Mouse (Mus musculus) hindbrain, embryonic 11.5 days (tissue): Measurements from ENCODE around the gene Parp16. TPM values are rescaled to one million over a fixed set of nuclear protein-coding genes. Genes with fewer than 3 reads are reported as not detected.

ENCODE experiments used
- ATAC-seq: fragments of 200-750 bp; cut with Nextera tagmentation; 2 replicates; pipeline ENCODE4 v1.8.0; 2017; ENCODE audit warnings: mild to moderate bottlenecking, moderate TSS enrichment, moderate library complexity; ENCODE audit not compliant: low FRiP score
- DNase-seq: peaks from one replicate; pipeline ENCODE4 v3.0.0-alpha.2; 2015; ENCODE audit warnings: low spot score
- H3K27ac ChIP-seq: fragments of 300-500 bp; sonication (generic); 2 replicates; pipeline ENCODE4 v1.5.1; 2014; ENCODE audit warnings: mild to moderate bottlenecking, low read depth, low read length
- H3K27me3 ChIP-seq: fragments of 300-500 bp; sonication (generic); 2 replicates; pipeline ENCODE4 v1.6.1; 2014; ENCODE audit warnings: mild to moderate bottlenecking, low read length, moderate library complexity, mixed read lengths; ENCODE audit not compliant: control insufficient read depth, insufficient read depth
- H3K36me3 ChIP-seq: fragments of 300-500 bp; sonication (generic); 2 replicates; pipeline ENCODE4 v1.6.1; 2014; ENCODE audit warnings: mild to moderate bottlenecking, low read length, moderate library complexity, mixed read lengths; ENCODE audit not compliant: control insufficient read depth, insufficient read depth
- H3K4me1 ChIP-seq: fragments of 300-500 bp; sonication (generic); replicated peaks from 2 replicates; pipeline ENCODE4 v1.6.1; 2014; ENCODE audit warnings: low read length, mixed read lengths; ENCODE audit not compliant: control insufficient read depth, insufficient read depth
- H3K4me2 ChIP-seq: fragments of 300-500 bp; sonication (generic); replicated peaks from 2 replicates; pipeline ENCODE4 v1.6.1; 2014; ENCODE audit warnings: mild to moderate bottlenecking, low read depth, low read length
- H3K4me3 ChIP-seq: fragments of 300-500 bp; sonication (generic); 2 replicates; pipeline ENCODE4 v1.5.1; 2014; ENCODE audit warnings: low read depth, low read length
- H3K9ac ChIP-seq: fragments of 300-500 bp; sonication (generic); 2 replicates; pipeline ENCODE4 v1.6.1; 2014; ENCODE audit warnings: low read depth, low read length
- H3K9me3 ChIP-seq: fragments of 300-500 bp; sonication (generic); 2 replicates; pipeline ENCODE4 v1.6.1; 2016; ENCODE audit warnings: low read length; ENCODE audit not compliant: control insufficient read depth
- WGBS: fragments of 180-500 bp; shearing (Covaris S2); extraction: QIAGEN DNeasy Blood & Tissue Kit; methylation state at CpG from one replicate; pipeline ENCODE4 v1.1.7; 2014; 5-methylcytosine and 5-hydroxymethylcytosine counted together
- polyA plus RNA-seq: library from polyadenylated mRNA; unstranded; fragments of >200 nt; fragmentation: Nextera tagmentation; extraction: Ambion mirVana; gene quantifications from 2 replicates; pipeline ENCODE4 v1.2.1, GENCODE M21; 2014

The Parp16 gene
- polyA plus RNA-seq, 1 experiment from 2014 or later, result 6.5 TPM

DNA sequence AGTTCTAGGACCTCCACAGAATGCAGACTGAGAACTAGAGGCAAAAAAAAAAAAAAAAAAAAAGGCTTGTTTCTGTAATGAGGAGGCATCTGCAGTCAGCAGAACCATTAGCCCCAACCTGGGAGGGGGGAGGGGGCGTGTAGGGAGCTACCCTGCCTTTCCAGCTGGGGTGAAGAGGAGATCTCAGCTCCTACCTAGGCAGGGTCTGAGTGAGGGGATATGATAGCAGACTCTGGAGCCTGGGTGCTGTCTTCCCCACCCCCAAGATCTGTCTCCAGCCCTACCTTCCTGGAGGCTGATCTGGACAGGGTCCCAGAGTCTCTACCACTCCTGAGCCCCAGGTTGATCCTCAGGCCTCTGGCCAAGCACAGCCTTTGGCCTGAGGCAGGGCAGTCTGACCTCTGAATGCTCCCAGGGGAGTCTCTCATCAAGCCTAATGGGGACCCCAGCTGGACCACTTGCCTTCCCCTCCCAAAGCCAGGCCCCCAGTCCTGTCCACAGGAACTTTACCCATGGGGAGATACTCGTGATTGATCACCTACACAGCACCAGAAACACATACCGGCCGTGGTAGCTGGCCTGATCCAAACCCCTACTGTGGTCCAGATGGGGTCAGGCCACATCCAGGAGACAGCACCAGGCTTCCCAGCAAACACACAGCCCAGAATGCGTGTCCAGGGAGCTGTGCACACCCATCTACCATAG lies 19.8 kb upstream of the Parp16 start:
- peak; percentile 58 for ATAC-seq
- Histone ChIP-seq H3K9me3 (no peaks in the 10 kb centered on the region), H3K4me3 (no peak overlapping the region), H3K4me2 (peak overlapping the region; percentile 8; the same call in 1 of the 2 replicates), H3K27ac (peak overlapping the region; percentile 98), H3K4me1 (peaks cover 44% of the 10 kb centered on the region), H3K9ac (peak overlapping the region; percentile 59), H3K27me3 (no peaks in the 10 kb centered on the region), H3K36me3 (no peaks in the 10 kb centered on the region)
- DNase-seq, result peak; percentile 74
- WGBS, result 12% methylated on average over 5 of the region's 5 CpGs

DNA sequence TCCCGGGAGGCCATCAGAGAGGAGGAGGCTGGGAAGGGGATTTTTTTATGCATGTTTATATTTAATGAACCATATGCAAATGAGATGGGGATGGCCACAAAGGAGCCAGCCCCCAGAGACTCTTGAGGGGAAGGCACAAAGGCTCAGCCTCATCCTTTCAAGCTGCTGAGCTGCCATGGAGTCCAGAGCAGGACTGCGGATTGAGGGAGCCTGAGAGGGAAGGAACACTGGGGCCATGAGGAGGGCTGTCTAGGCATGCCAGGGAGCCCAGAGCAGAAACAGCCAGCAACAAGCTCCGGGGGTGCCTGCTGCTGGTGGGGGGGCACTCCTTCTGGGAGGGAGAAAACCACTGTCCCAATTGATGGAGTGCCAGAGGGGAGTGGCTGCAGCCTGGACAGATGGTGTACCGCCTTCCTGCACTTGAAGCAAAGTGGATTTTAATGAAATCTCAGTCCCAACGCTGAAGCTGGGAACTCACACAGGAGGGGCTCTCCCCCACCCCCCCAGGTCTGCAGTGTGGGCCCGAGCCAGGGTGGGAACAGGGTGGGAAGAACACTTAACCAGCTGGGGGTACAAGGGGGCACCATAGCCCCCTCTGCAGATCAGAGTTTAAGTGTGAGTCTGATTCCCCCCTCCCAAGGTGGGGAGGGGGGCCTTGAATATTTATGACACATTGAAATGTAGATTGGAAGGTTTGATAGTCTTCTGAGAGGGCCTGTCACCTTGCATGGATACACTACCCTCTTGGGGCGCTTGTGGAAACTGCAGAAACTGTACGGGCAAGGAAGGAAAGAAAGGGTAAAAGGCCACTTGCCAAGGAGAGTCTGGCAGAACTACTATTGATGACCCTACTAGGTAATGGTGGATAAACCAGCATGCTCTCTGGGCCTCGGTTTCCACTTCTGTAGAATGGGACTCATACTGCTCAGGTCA lies 18.9 kb upstream of the Parp16 start:
- no peaks in the 10 kb centered on the region for H3K27me3 ChIP-seq
- ATAC-seq (peak; percentile 71), DNase-seq (peak; percentile 78)
- WGBS, result 21% methylated on average over 9 of the region's 9 CpGs
- H3K36me3 ChIP-seq, result peaks cover 2% of the 10 kb centered on the region; the same call in 1 of the 2 replicates
- peak overlapping the region; percentile 59 for H3K9ac ChIP-seq
- no peak overlapping the region for H3K4me3 ChIP-seq
- peaks cover 49% of the 10 kb centered on the region for H3K4me1 ChIP-seq
- H3K27ac ChIP-seq, result peak overlapping the region; percentile 98
- no peaks in the 10 kb centered on the region for H3K9me3 ChIP-seq
- H3K4me2 ChIP-seq, result peak overlapping the region; percentile 8; the same call in 1 of the 2 replicates

DNA sequence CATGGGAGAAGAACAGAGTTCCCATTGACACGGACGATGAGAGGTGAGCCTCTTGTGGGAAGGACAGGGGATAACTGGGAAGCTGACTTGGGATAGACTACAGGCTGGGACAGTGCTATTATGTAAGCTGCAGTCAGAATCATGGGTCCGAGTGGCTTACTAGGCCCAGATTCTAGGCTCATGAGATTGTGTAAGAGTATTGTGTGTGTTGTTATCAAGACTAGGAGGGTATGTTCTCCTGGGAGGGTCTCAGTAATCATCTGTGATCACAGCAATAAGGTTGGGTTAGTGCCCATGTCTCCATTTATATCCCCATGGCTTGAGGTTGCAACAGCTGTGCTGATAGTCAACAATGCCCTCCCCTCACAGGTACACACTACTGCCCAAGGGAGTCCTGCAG lies 17.7 kb upstream of the Parp16 start:
- Histone ChIP-seq H3K4me2 (no peak overlapping the region), H3K27me3 (no peaks in the 10 kb centered on the region)

DNA sequence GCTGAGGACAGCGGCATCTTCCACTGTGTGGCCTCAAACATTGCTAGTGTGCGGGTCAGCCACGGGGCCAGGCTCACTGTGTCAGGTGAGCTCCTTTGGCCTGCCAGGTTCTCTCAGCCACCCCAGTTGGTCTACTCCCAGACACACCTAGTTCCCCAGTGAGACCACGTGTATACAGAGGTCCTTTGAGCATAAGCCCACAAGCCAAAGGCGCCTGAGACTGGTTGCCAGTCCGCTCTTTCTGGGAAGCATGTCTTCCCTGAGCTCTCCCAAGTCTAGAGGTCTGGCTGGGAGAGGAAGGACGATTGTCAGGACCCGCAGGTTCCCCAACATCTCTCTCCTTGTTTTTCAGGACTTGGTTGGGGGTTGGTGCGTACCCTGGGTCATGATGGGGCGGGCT lies 17.2 kb upstream of the Parp16 start:
- Histone ChIP-seq H3K27ac (peak overlapping the region; percentile 98), H3K9me3 (no peaks in the 10 kb centered on the region), H3K4me1 (peaks cover 60% of the 10 kb centered on the region), H3K36me3 (peaks cover 11% of the 10 kb centered on the region; the same call in 1 of the 2 replicates), H3K4me2 (peak overlapping the region; percentile 31), H3K27me3 (no peaks in the 10 kb centered on the region), H3K4me3 (no peak overlapping the region), H3K9ac (peak overlapping the region; percentile 47)
- ATAC-seq, result no peak
- no peak for DNase-seq
- WGBS, result 34% methylated on average over 10 of the region's 10 CpGs

More for the DNA sequence above, 17.7 kb upstream of the Parp16 start:
- Histone ChIP-seq H3K4me3 (no peak overlapping the region), H3K9me3 (no peaks in the 10 kb centered on the region), H3K9ac (peak overlapping the region; percentile 38; the same call in 1 of the 2 replicates), H3K36me3 (peaks cover 7% of the 10 kb centered on the region; the same call in 1 of the 2 replicates), H3K27ac (peak overlapping the region; percentile 98), H3K4me1 (peaks cover 59% of the 10 kb centered on the region)
- ATAC-seq, result no peak
- 51% methylated on average over 3 of the region's 3 CpGs for WGBS
- DNase-seq, result no peak

DNA sequence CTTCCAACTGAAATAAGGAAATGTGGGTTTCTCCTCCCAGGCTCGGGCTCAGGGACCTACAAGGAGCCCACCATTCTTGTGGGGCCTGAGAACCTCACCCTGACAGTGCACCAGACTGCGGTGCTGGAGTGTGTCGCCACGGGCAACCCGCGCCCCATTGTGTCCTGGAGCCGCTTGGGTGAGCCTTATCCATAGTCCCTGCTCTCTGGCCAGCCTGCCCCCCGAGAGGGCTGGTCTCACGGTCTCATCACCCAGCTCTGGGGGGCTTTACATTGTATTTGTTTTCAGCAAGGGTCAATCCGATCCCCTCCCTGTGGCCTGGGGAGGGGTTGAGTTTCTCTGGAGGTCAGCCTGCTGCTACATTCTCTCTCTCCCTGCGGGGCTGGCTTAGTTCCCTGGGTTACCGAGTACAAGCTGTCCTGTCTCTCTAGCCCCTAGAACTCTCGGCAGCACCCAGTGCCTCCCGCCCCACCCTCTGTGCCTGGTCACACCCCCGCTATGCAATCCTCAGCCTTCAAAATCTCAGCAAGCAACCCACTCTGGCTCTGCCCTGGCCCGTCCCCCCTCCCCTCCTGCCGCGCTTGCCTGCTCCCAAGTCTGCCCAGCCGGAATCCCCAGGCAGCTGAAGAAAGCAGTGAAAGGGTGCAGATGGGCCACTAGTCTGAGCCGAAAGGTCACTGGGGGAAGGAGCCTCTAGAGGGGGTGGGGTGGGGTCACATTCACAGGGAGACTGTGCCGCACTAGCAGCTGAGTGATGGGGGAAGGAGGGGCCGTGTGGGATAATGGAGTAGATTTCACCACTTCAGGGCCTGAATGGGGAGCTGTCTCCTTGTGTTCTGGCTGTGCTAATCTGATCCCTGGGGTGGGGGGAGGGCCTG lies 16.6 kb upstream of the Parp16 start:
- H3K9ac ChIP-seq, result peak overlapping the region; percentile 47
- peak overlapping the region; percentile 98 for H3K27ac ChIP-seq
- H3K36me3 ChIP-seq, result peaks cover 14% of the 10 kb centered on the region; the same call in 1 of the 2 replicates
- no peak overlapping the region for H3K4me3 ChIP-seq
- H3K9me3 ChIP-seq, result no peaks in the 10 kb centered on the region
- DNase-seq, result peak; percentile 85
- H3K27me3 ChIP-seq, result no peaks in the 10 kb centered on the region
- H3K4me1 ChIP-seq, result peaks cover 60% of the 10 kb centered on the region
- peak; percentile 73 for ATAC-seq
- H3K4me2 ChIP-seq, result peak overlapping the region; percentile 31
- WGBS, result 3% methylated on average over 22 of the region's 22 CpGs

DNA sequence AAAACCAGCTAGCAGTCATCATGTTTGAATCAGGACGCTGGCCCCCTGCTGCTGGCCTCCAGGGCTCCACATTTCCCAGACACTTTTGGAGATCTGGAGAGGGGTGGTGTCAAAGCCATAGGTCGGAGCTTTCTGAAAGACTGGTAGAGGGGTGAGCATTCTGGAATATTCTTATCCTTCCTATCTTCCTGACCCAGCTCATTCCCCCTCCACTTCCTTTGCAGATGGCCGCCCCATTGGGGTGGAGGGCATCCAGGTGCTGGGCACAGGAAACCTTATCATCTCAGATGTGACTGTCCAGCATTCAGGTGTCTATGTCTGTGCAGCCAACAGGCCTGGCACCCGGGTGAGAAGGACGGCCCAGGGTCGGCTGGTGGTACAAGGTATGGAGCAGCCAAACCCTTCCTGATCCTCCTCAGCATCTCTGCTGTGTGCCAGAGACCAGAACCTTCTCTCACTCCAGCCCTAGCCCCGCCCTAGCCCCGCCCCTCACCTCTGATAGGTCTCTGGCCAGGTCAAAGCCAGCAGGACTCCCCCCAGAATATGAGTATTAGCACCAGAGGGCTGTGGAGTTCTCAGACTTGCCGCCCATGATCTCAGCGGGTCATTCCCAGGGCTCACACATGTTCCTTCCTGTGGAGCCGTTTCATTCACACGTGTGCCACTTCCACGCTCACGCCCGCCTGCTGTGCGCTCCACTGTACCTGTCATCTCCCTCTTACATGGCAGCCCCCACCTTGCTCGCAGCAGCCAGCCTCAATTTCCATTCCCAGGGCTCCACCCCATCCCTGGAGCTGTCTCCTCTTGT lies 15.1 kb upstream of the Parp16 start:
- H3K4me3 ChIP-seq, result no peak overlapping the region
- WGBS, result 19% methylated on average over 17 of the region's 17 CpGs
- no peak overlapping the region for H3K4me2 ChIP-seq

DNA sequence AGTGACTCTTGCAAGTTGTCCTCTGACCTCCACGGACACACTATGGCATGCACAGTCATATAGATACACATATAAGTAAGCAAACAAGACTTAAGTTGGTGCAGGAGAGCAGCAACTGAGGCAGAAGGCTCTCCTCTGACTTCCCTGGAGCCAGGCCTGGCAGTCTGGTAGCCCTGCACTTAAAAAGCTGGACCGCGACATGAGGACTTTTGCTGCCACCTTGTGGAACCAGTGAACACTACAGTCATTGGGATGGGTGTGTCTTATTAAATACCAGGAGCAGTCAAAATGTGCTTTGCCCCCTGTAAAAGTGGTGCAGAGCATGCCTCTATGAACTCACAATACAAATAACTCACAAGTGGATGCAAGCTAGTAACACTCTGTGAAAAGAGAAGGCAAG lies 6.6 kb upstream of the Parp16 start:
- peaks cover 10% of the 10 kb centered on the region; the same call in 1 of the 2 replicates for H3K36me3 ChIP-seq
- DNase-seq (peak; percentile 95), ATAC-seq (peak; percentile 36)
- H3K4me2 ChIP-seq, result no peak overlapping the region
- no peak overlapping the region for H3K4me3 ChIP-seq
- peaks cover 5% of the 10 kb centered on the region; the same call in 1 of the 2 replicates for H3K4me1 ChIP-seq
- no peaks in the 10 kb centered on the region for H3K27me3 ChIP-seq
- no peak overlapping the region for H3K9ac ChIP-seq
- H3K9me3 ChIP-seq, result no peaks in the 10 kb centered on the region
- H3K27ac ChIP-seq, result peak overlapping the region; percentile 27; the same call in 1 of the 2 replicates
- 0% methylated on average over 3 of the region's 3 CpGs for WGBS

More for the DNA sequence above, 15.1 kb upstream of the Parp16 start:
- no peaks in the 10 kb centered on the region for H3K27me3 ChIP-seq
- peak overlapping the region; percentile 98 for H3K27ac ChIP-seq
- H3K9ac ChIP-seq, result peak overlapping the region; percentile 36
- ATAC-seq (no peak), DNase-seq (no peak)
- H3K4me1 ChIP-seq, result peaks cover 60% of the 10 kb centered on the region
- no peaks in the 10 kb centered on the region for H3K9me3 ChIP-seq
- peaks cover 22% of the 10 kb centered on the region; the same call in 1 of the 2 replicates for H3K36me3 ChIP-seq
